ENCODE assay signal across 8 mouse cellular contexts in the genomic region with DNA sequence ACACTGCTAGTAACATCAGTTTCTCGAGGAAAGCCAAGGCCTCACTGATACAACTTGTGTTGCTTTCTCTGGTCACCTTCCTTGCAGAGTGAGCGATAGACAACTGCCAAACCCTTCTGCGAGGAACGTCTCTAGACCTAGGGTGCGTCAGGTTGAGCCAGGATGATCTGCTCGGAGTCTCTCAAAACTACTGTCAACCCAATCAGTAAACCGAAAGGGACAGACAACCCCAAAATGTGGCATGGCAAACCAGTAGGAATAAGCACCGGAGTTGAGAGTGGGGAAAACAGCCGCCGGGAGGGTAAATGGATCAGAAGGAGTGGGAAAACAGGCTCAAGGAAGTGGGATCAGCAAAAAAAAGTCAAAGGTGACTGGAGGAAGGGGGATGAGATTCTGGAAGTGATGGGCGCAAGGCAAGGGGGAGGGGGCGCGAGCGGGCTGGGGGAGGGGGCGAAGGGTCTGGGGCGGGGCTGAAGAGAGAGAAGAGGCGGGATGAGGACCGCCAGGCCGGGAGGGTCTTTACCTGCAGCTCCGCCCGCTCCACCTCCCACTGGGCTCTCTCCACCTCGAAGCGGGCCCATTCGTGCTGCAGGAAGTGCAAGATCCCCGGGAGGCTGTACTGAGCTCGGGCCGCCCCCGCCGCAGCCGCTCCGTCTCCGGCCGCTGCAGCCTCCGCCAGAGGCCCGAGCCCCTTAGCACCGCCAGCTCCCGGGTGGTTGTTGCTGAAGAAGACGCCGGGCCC. TPM values are rescaled to one million over a fixed set of nuclear protein-coding genes. Genes with fewer than 3 reads are reported as not detected.
DNase-seq lines count a peak whose midpoint lies in the region; ATAC-seq and TF ChIP-seq lines count a peak whose summit lies in the region.

No protein-coding gene starts in this region.

- ATAC-seq in G1E (ENCODE audit: extremely low read depth, insufficient number of reproducible peaks, low FRiP score, poor library complexity, severe bottlenecking) = no peak
- peak; percentile 5; the same call in 1 of the 2 replicates for ATAC-seq in megakaryocyte progenitor cell, adult 5-6 weeks (replicated peaks; ENCODE audit: poor library complexity)
- peak; percentile 72 for ATAC-seq in stomach, embryonic 16.5 days (ENCODE audit: insufficient read depth, low FRiP score)

- DNase-seq in layer of hippocampus, adult 11-12 months (ENCODE audit: low spot score) = peak; percentile 24
- no peak for DNase-seq in layer of hippocampus, adult 18-20 months (ENCODE audit: low spot score in 2 of 2)
- peak; percentile 3 for DNase-seq in G1E (ENCODE audit: low spot score)
- peak; percentile 47 to 52 for DNase-seq in cerebellum, adult 2 months
- DNase-seq in frontal cortex, postnatal 14 days (ENCODE audit: low spot score in 2 of 2) = peak; percentile 16 to 18
- DNase-seq in layer of hippocampus, adult 9-11 months = peak; percentile 16

- no peaks in the 10 kb centered on the region for H3K27me3 ChIP-seq in G1E (ENCODE audit: insufficient read depth, low read length)
- H3K27me3 ChIP-seq in cerebellum, adult 2 months (ENCODE audit: control insufficient read depth, insufficient read depth, low read length) = no peaks in the 10 kb centered on the region
- H3K27me3 ChIP-seq in stomach, embryonic 16.5 days (ENCODE audit: control insufficient read depth, insufficient read depth, low read length) = no peaks in the 10 kb centered on the region

- H3K4me2 ChIP-seq in stomach, embryonic 16.5 days (ENCODE audit: low read depth, low read length) = peak overlapping the region; percentile 91

- no peak for TF ChIP-seq POLR2A in cerebellum, adult 2 months (IDR thresholded peaks at IDR 0.05; ENCODE audit: borderline replicate concordance, insufficient read depth, low read length)

- H3K27ac ChIP-seq in cerebellum, adult 2 months (ENCODE audit: insufficient read depth, low read length) = peak overlapping the region; percentile 85
- H3K27ac ChIP-seq in stomach, embryonic 16.5 days (ENCODE audit: low read length) = peak overlapping the region; percentile 96

- TF ChIP-seq CTCF in G1E (IDR thresholded peaks at IDR 0.05; ENCODE audit: low read depth, low read length) = no peak
- no peak for TF ChIP-seq CTCF in cerebellum, adult 2 months (IDR thresholded peaks at IDR 0.05; ENCODE audit: borderline replicate concordance, insufficient read depth, low read depth, low read length)

- no peaks in the 10 kb centered on the region for H3K9me3 ChIP-seq in G1E (replicated peaks)
- no peaks in the 10 kb centered on the region for H3K9me3 ChIP-seq in stomach, embryonic 16.5 days (replicated peaks; ENCODE audit: control insufficient read depth, low read length)

- H3K4me1 ChIP-seq in G1E (ENCODE audit: insufficient read depth, low read depth, low read length) = peaks cover 23% of the 10 kb centered on the region
- H3K4me1 ChIP-seq in cerebellum, adult 2 months (ENCODE audit: control insufficient read depth, insufficient read depth, low read length) = peaks cover 11% of the 10 kb centered on the region; the same call in 1 of the 2 replicates
- H3K4me1 ChIP-seq in stomach, embryonic 16.5 days (ENCODE audit: control insufficient read depth, insufficient read depth, low read length) = peaks cover 15% of the 10 kb centered on the region

- under 1% methylated on average over 33 of the region's 39 CpGs for WGBS in cerebellum, adult 2 months
- under 1% methylated on average over 35 of the region's 39 CpGs for WGBS in stomach, embryonic 16.5 days

- H3K36me3 ChIP-seq in G1E (replicated peaks) = peaks cover 18% of the 10 kb centered on the region
- no peaks in the 10 kb centered on the region for H3K36me3 ChIP-seq in stomach, embryonic 16.5 days (ENCODE audit: control insufficient read depth, insufficient read depth, low read length)

- H3K9ac ChIP-seq in stomach, embryonic 16.5 days (ENCODE audit: low read length) = peak overlapping the region; percentile 93

- H3K4me3 ChIP-seq in G1E (ENCODE audit: low read depth, low read length) = peak overlapping the region; percentile 85
- H3K4me3 ChIP-seq in cerebellum, adult 2 months (replicated peaks; ENCODE audit: insufficient read depth, low read depth, low read length) = peak overlapping the region; percentile 92
- H3K4me3 ChIP-seq in stomach, embryonic 16.5 days (replicated peaks; ENCODE audit: low read length) = peak overlapping the region; percentile 80

RNA-seq across cellular contexts. Expression of gene Strn, which starts 1.1 kb away (rescaled TPM):
- 10 to 100 TPM; 55.0 to 58.0 TPM for total RNA-seq in layer of hippocampus, adult 18-20 months (2021)
- 27.5 and 29.2 TPM in 2 replicates for total RNA-seq in G1E (2014; fragmentation: Nextera tagmentation)
- total RNA-seq in G1E (2017) = 39.7 and 52.6 TPM in 2 replicates
- polyA plus RNA-seq in G1E (2012) = 2.9 TPM in 2 replicates
- 24.6 and 25.0 TPM in 2 replicates for polyA plus RNA-seq in cerebellum, adult 2 months (2012; rRNA removed)
- total RNA-seq in megakaryocyte progenitor cell, adult 5-6 weeks (2015) = 21.0 and 21.9 TPM in 2 replicates
- total RNA-seq in megakaryocyte progenitor cell, adult 5-6 weeks (2017) = 35.2 and 42.5 TPM in 2 replicates
- 6.2 and 6.6 TPM in 2 replicates for polyA plus RNA-seq in stomach, embryonic 16.5 days (2015; fragmentation: Nextera tagmentation; extraction: Ambion mirVana)

Comparison
In these comparisons a context has a peak if more than half of its experiments do, and no peak if none do; other contexts are left out.
1. DNase-seq: peak in layer of hippocampus, adult 11-12 months (single experiment), G1E (single experiment), cerebellum, adult 2 months (2 of 2), frontal cortex, postnatal 14 days (2 of 2) and layer of hippocampus, adult 9-11 months (single experiment); none in layer of hippocampus, adult 18-20 months (0 of 2).
2. Peak in every context shown above with its lines, with median percentiles within 50 percentile points of each other: H3K4me3 ChIP-seq.